Mouse (Mus musculus) erythroblast, embryonic 14.5 days (primary cell): ENCODE data around the gene Rmdn3. TPM values are rescaled to one million over a fixed set of nuclear protein-coding genes. Genes with fewer than 3 reads are reported as not detected.

ENCODE experiments used
- H3K27me3 ChIP-seq: 2 replicates; pipeline ENCODE4 v1.6.1; 2012; ENCODE audit warnings: inconsistent platforms; ENCODE audit not compliant: control insufficient read depth
- H3K36me3 ChIP-seq: 2 replicates; pipeline ENCODE4 v1.6.1; 2012; ENCODE audit warnings: mild to moderate bottlenecking, inconsistent platforms; ENCODE audit not compliant: control insufficient read depth
- H3K4me1 ChIP-seq: 2 replicates; pipeline ENCODE4 v1.6.1; 2012; ENCODE audit warnings: inconsistent platforms; ENCODE audit not compliant: control insufficient read depth
- H3K4me3 ChIP-seq: replicated peaks from 2 replicates; pipeline ENCODE3; 2012; ENCODE audit warnings: moderate library complexity, mild to moderate bottlenecking, inconsistent platforms
- H3K9me3 ChIP-seq: 2 replicates; pipeline ENCODE4 v1.6.1; 2012; ENCODE audit warnings: low read length, inconsistent platforms, mixed read lengths; ENCODE audit not compliant: control insufficient read depth
- GATA1 ChIP-seq: IDR thresholded peaks from 2 replicates; pipeline ENCODE4 v1.6.1; 2012; ENCODE audit warnings: low read length, inconsistent platforms, mixed read lengths
- TAL1 ChIP-seq: IDR thresholded peaks from 3 replicates; pipeline ENCODE4 v1.6.1; 2012; ENCODE audit warnings: low read length, inconsistent platforms, mixed read lengths
- polyA plus RNA-seq: library from polyadenylated mRNA; stranded (reverse); fragments of >175 nt; gene quantifications from 2 replicates; pipeline ENCODE4 v1.2.3, GENCODE M21; 2012

Rmdn3 gene
- polyA plus RNA-seq, 1 experiment, result 6.3 TPM

- H3K27me3 ChIP-seq, result no peaks in the 10 kb centered on the region
- peaks cover 70% of the 10 kb centered on the region for H3K36me3 ChIP-seq
- peak overlapping the region; percentile 85 for H3K4me3 ChIP-seq
- TF ChIP-seq TAL1 (no peak), GATA1 (no peak)
- peaks cover 31% of the 10 kb centered on the region for H3K4me1 ChIP-seq
- H3K9me3 ChIP-seq, result no peaks in the 10 kb centered on the region
Measured at GRCm38 (mm10) chr2:119113121-119113925, 43.5 kb downstream of the Rmdn3 start.

- H3K9me3 ChIP-seq, result no peaks in the 10 kb centered on the region
- H3K4me3 ChIP-seq, result peak within 1 kb of the TSS; percentile 85
- peaks cover 31% of the 10 kb centered on the region for H3K4me1 ChIP-seq
- no peaks in the 10 kb centered on the region for H3K27me3 ChIP-seq
- TF ChIP-seq GATA1, result peak; percentile 46
- no peak for TF ChIP-seq TAL1
- H3K36me3 ChIP-seq, result peaks cover 70% of the 10 kb centered on the region
Measured at GRCm38 (mm10) chr2:119112438-119113112, 44.3 kb downstream of the Rmdn3 start, which contains the start of gene Rad51. Gene Rad51, plus strand, starts transcription at chr2:119112793.

GRCm38 (mm10) chr2:119111060-119111459 is 45.8 kb downstream of the Rmdn3 start:
- peak overlapping the region; percentile 18 for H3K4me3 ChIP-seq
- H3K9me3 ChIP-seq, result no peaks in the 10 kb centered on the region
- H3K27me3 ChIP-seq, result no peaks in the 10 kb centered on the region
- peaks cover 67% of the 10 kb centered on the region for H3K36me3 ChIP-seq
- TF ChIP-seq GATA1 (no peak), TAL1 (no peak)
- H3K4me1 ChIP-seq, result peaks cover 27% of the 10 kb centered on the region

- Histone ChIP-seq H3K4me1 (peaks cover 9% of the 10 kb centered on the region), H3K36me3 (peaks cover 70% of the 10 kb centered on the region), H3K27me3 (no peaks in the 10 kb centered on the region), H3K4me3 (no peak overlapping the region), H3K9me3 (no peaks in the 10 kb centered on the region)
- TF ChIP-seq TAL1 (no peak), GATA1 (no peak)
Measured at GRCm38 (mm10) chr2:119108554-119108953, 48.3 kb downstream of the Rmdn3 start.

GRCm38 (mm10) chr2:119106583-119106982 is 50.3 kb downstream of the Rmdn3 start:
- peaks cover 2% of the 10 kb centered on the region for H3K4me1 ChIP-seq
- no peaks in the 10 kb centered on the region for H3K9me3 ChIP-seq
- H3K4me3 ChIP-seq, result no peak overlapping the region
- no peak for TF ChIP-seq TAL1
- no peak for TF ChIP-seq GATA1
- H3K36me3 ChIP-seq, result peaks cover 88% of the 10 kb centered on the region
- no peaks in the 10 kb centered on the region for H3K27me3 ChIP-seq

GRCm38 (mm10) chr2:119101552-119101951 is 55.3 kb downstream of the Rmdn3 start:
- no peaks in the 10 kb centered on the region for H3K4me1 ChIP-seq
- H3K36me3 ChIP-seq, result peaks cover 95% of the 10 kb centered on the region
- H3K9me3 ChIP-seq, result no peaks in the 10 kb centered on the region
- no peaks in the 10 kb centered on the region for H3K27me3 ChIP-seq
- H3K4me3 ChIP-seq, result no peak overlapping the region
- TF ChIP-seq GATA1, result no peak
- TF ChIP-seq TAL1, result no peak

Other genes with a start within 250 kb of the Rmdn3 start
- 0.14 and 0.15 TPM in 2 replicates for gene Chst14, start 230.5 kb downstream of the Rmdn3 start, polyA plus RNA-seq
- gene Ccdc32, start 127.6 kb downstream of the Rmdn3 start, polyA plus RNA-seq, result 0.69 and 0.75 TPM in 2 replicates
- gene Rpusd2, start 122.2 kb downstream of the Rmdn3 start, polyA plus RNA-seq, result 0.03 and 0.09 TPM in 2 replicates
- 0.18 and 0.37 TPM in 2 replicates for gene Knl1, start 109.9 kb downstream of the Rmdn3 start, polyA plus RNA-seq
- gene Rad51, start 44.2 kb downstream of the Rmdn3 start, polyA plus RNA-seq, result 2.7 and 4.3 TPM in 2 replicates
- gene Gchfr, start 10.7 kb upstream of the Rmdn3 start, polyA plus RNA-seq, result 0.20 and 0.22 TPM in 2 replicates
- not detected in 2 replicates for gene Gm14137, start 17.5 kb upstream of the Rmdn3 start, polyA plus RNA-seq
- gene Zfyve19, start 51.6 kb upstream of the Rmdn3 start, polyA plus RNA-seq, result 1.1 and 1.9 TPM in 2 replicates
- 3.9 and 5.5 TPM in 2 replicates for gene Dnajc17, start 51.8 kb upstream of the Rmdn3 start, polyA plus RNA-seq
- gene Ppp1r14d, start 72.9 kb upstream of the Rmdn3 start, polyA plus RNA-seq, result not detected in 2 replicates
- gene Spint1, start 80.3 kb upstream of the Rmdn3 start, polyA plus RNA-seq, result 0.02 TPM in 1 of 2 replicates, not detected in the other
- gene Rhov, start 114.2 kb upstream of the Rmdn3 start, polyA plus RNA-seq, result not detected in 2 replicates
- 0.60 and 0.73 TPM in 2 replicates for gene Vps18, start 131.7 kb upstream of the Rmdn3 start, polyA plus RNA-seq
- gene Dll4, start 168.8 kb upstream of the Rmdn3 start, polyA plus RNA-seq, result 0.04 and 0.05 TPM in 2 replicates
- 3.1 and 7.6 TPM in 2 replicates for gene Chac1, start 194.2 kb upstream of the Rmdn3 start, polyA plus RNA-seq